In genomic region chr5:97730920-97731319, GRCm38 (mm10) we compare ENCODE assay signal across 20 mouse cellular contexts.
A peak's percentile ranks its signal among the peaks of the same experiment; 100 is the strongest.
DNase-seq lines count a peak whose midpoint lies in the region; ATAC-seq and TF ChIP-seq lines count a peak whose summit lies in the region.
"Had no signal": no experiment of that assay in that cellular context is flagged by ENCODE, and none has a peak within 500 bp of the region (broad histone marks: within the 10 kb centered on the region; RNA-seq: fewer than 3 reads in every experiment).

No protein-coding gene starts in this region.

- no peak overlapping the region for H3K4me2 ChIP-seq in lung, postnatal 0 days (replicated peaks; ENCODE audit: low read depth, low read length)
- H3K4me2 ChIP-seq in midbrain, embryonic 14.5 days (ENCODE audit: low read length) = no peak overlapping the region
- H3K4me2 ChIP-seq: embryonic facial prominence, embryonic 13.5 days; forebrain, embryonic 13.5 days; heart, embryonic 12.5 days; hindbrain, embryonic 15.5 days had no signal

- H3K9me3 ChIP-seq in lung, postnatal 0 days (ENCODE audit: low read length) = no peaks in the 10 kb centered on the region
- no peaks in the 10 kb centered on the region for H3K9me3 ChIP-seq in midbrain, embryonic 14.5 days (ENCODE audit: control insufficient read depth, low read length)
- H3K9me3 ChIP-seq: embryonic facial prominence, embryonic 13.5 days; forebrain, embryonic 13.5 days; heart, embryonic 12.5 days; hindbrain, embryonic 15.5 days had no signal

- peak; percentile 9; the same call in 1 of the 2 replicates for TF ChIP-seq EP300 in lung, postnatal 0 days (IDR thresholded peaks at IDR 0.05)

- no peaks in the 10 kb centered on the region for H3K27me3 ChIP-seq in lung, postnatal 0 days (replicated peaks; ENCODE audit: insufficient read depth, low read length)
- no peaks in the 10 kb centered on the region for H3K27me3 ChIP-seq in midbrain, embryonic 14.5 days (ENCODE audit: control insufficient read depth, insufficient read depth, low read length)
- H3K27me3 ChIP-seq: embryonic facial prominence, embryonic 13.5 days; forebrain, embryonic 13.5 days; heart, embryonic 12.5 days; hindbrain, embryonic 15.5 days had no signal

- ATAC-seq in lung, postnatal 0 days = no peak
- ATAC-seq in midbrain, embryonic 14.5 days (ENCODE audit: low FRiP score, low TSS enrichment) = no peak
- ATAC-seq in inflammation-experienced regulatory T-cells, adult 6 months = no peak
- ATAC-seq: forebrain, embryonic 13.5 days; forebrain, postnatal 0 days had no signal

- no peak for DNase-seq in lung, postnatal 0 days (ENCODE audit: low spot score)
- DNase-seq in lung, adult 2 months = no peak
- peak; percentile 14 for DNase-seq in brain, embryonic 14.5 days (ENCODE audit: low read depth)
- peak; percentile 16 for DNase-seq in lung, postnatal 25 days (ENCODE audit: low spot score)
- peak; percentile 9 for DNase-seq in skeletal muscle tissue, adult 2 months (ENCODE audit: low read depth, low spot score)
- no peak for DNase-seq in midbrain, embryonic 14.5 days
- DNase-seq: adrenal gland, postnatal 10 days; cerebellum, adult 18-20 months; cerebellum, adult 9-11 months; cerebellum, postnatal 36 days; forebrain, postnatal 0 days; gastrocnemius, adult 2 months; gastrocnemius, postnatal 25 days; heart, postnatal 36 days had no signal

- WGBS in lung, postnatal 0 days = 40% methylated on average over 4 of the region's 4 CpGs
- WGBS in lung, adult 2 months = 26% methylated on average over 4 of the region's 4 CpGs
- 81% methylated on average over 4 of the region's 4 CpGs for WGBS in midbrain, embryonic 14.5 days

- no peak for TF ChIP-seq CTCF in lung, postnatal 0 days (IDR thresholded peaks at IDR 0.05)
- TF ChIP-seq CTCF in lung, adult 2 months (IDR thresholded peaks at IDR 0.05; ENCODE audit: insufficient read depth, low read length) = no peak
- no peak for TF ChIP-seq CTCF in brain, embryonic 14.5 days (IDR thresholded peaks at IDR 0.05; ENCODE audit: borderline replicate concordance, extremely low read depth, insufficient read depth, insufficient read length)

- no peak overlapping the region for H3K27ac ChIP-seq in lung, postnatal 0 days (ENCODE audit: low read length)
- no peak overlapping the region for H3K27ac ChIP-seq in midbrain, embryonic 14.5 days (replicated peaks; ENCODE audit: low read depth, low read length)
- H3K27ac ChIP-seq: embryonic facial prominence, embryonic 13.5 days; forebrain, embryonic 13.5 days; gastrocnemius, adult 2 months; hindbrain, embryonic 15.5 days had no signal

- no peak for TF ChIP-seq POLR2A in lung, adult 2 months (IDR thresholded peaks at IDR 0.05; ENCODE audit: borderline replicate concordance, extremely low read depth, low read depth, low read length)
- TF ChIP-seq POLR2A in brain, embryonic 14.5 days (IDR thresholded peaks at IDR 0.05; ENCODE audit: borderline replicate concordance, extremely low read depth, insufficient read depth, insufficient read length, poor library complexity, severe bottlenecking) = no peak

- no peak overlapping the region for H3K9ac ChIP-seq in lung, postnatal 0 days (replicated peaks; ENCODE audit: low read depth)
- no peak overlapping the region for H3K9ac ChIP-seq in midbrain, embryonic 14.5 days (replicated peaks; ENCODE audit: low read length)
- H3K9ac ChIP-seq: embryonic facial prominence, embryonic 13.5 days; forebrain, embryonic 13.5 days; forebrain, postnatal 0 days; heart, embryonic 12.5 days; hindbrain, embryonic 15.5 days had no signal

- no peaks in the 10 kb centered on the region for H3K36me3 ChIP-seq in lung, postnatal 0 days (ENCODE audit: insufficient read depth, low read length)
- H3K36me3 ChIP-seq in midbrain, embryonic 14.5 days (ENCODE audit: control insufficient read depth, insufficient read depth, low read length) = no peaks in the 10 kb centered on the region
- H3K36me3 ChIP-seq: embryonic facial prominence, embryonic 13.5 days; G1E; heart, embryonic 12.5 days; hindbrain, embryonic 15.5 days had no signal

- no peaks in the 10 kb centered on the region for H3K4me1 ChIP-seq in lung, postnatal 0 days (ENCODE audit: insufficient read depth, low read depth, low read length)
- peaks cover 4% of the 10 kb centered on the region for H3K4me1 ChIP-seq in lung, adult 2 months (ENCODE audit: control insufficient read depth, insufficient read depth, low read length)
- no peaks in the 10 kb centered on the region for H3K4me1 ChIP-seq in midbrain, embryonic 14.5 days (ENCODE audit: control insufficient read depth, insufficient read depth, low read length)
- H3K4me1 ChIP-seq: embryonic facial prominence, embryonic 13.5 days; forebrain, embryonic 13.5 days; heart, embryonic 12.5 days; hindbrain, embryonic 15.5 days had no signal

- H3K4me3 ChIP-seq in lung, postnatal 0 days (ENCODE audit: low read depth, low read length) = no peak overlapping the region
- no peak overlapping the region for H3K4me3 ChIP-seq in lung, adult 2 months (replicated peaks; ENCODE audit: extremely low read depth, low read depth, low read length)
- H3K4me3 ChIP-seq in midbrain, embryonic 14.5 days (replicated peaks; ENCODE audit: low read depth, low read length) = no peak overlapping the region
- H3K4me3 ChIP-seq: embryonic facial prominence, embryonic 13.5 days; forebrain, embryonic 13.5 days; gastrocnemius, adult 2 months; heart, embryonic 12.5 days; hindbrain, embryonic 15.5 days had no signal

Comparison
In these comparisons a context has a peak if more than half of its experiments do, and no peak if none do; other contexts are left out.
1. DNase-seq: peak in brain, embryonic 14.5 days (single experiment), lung, postnatal 25 days (single experiment) and skeletal muscle tissue, adult 2 months (single experiment); none in lung, postnatal 0 days (single experiment), lung, adult 2 months (single experiment) and midbrain, embryonic 14.5 days (single experiment).